Mouse (Mus musculus): ENCODE measurements around the gene Adamtsl1.

The Adamtsl1 gene

DNA sequence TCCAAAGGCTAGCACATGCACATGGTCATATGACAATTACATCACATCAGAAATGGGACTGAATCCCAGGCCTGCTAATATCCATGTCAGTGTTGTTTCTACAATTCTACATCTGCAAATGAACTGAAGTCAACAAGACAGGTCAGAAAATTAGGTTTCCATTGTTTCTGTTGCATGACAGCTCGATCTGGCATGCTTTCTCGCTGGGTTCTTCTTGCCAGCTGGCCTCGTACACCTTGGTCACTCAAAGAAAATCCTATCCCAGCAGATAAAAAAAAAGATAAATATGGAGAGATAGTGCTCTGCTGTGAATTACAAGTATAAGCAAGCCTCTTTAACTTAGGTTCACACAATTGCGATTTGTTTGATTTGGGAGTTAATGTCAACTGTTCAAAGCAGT lies 644.6 kb downstream of the Adamtsl1 start:
- in situ Hi-C loops (cut with MboI; ENCODE audit: unreplicated experiment in 2 of 2) = no loop called here

DNA sequence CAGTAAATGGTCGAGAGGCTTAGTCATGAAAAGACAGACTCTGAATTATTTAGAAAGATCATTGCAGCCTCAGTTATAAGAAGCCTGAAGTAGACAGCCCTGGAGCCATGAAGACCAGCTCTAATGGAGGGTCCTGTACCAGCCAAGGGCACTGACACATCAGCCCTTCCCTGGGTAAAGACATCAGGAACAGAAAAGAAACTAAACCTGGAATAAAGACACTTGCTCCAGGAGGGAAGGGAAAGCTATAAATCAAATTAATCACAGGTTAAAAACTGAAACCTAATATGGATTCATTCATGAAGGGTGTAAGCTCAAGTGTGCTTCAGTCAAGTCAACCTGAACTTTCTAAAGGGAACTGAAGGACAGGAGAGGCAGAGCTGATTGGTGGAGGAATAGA lies 645.4 kb downstream of the Adamtsl1 start:
- in situ Hi-C loops (cut with MboI; ENCODE audit: unreplicated experiment in 2 of 2) = no loop called here

DNA sequence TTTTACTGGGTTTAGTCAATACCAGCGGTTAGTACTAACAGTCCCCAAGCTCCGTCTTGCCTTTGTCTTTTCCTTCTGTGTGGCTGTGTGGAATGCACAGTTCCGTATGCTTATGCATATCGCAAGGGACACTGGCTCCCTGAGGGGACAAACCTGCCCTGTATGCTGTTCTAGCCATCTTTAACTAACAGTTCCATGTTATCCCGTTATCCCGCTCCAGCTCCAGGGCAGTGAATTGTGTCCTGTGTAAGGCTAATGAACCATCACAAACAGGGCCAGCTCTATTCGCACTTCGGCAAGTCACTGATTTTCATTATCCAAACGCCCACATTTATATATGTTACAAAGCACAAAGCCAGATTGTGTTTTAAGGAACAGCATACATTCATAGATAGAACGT lies 656.8 kb downstream of the Adamtsl1 start:
- in situ Hi-C loops (cut with MboI; ENCODE audit: unreplicated experiment in 2 of 2) = no loop called here

DNA sequence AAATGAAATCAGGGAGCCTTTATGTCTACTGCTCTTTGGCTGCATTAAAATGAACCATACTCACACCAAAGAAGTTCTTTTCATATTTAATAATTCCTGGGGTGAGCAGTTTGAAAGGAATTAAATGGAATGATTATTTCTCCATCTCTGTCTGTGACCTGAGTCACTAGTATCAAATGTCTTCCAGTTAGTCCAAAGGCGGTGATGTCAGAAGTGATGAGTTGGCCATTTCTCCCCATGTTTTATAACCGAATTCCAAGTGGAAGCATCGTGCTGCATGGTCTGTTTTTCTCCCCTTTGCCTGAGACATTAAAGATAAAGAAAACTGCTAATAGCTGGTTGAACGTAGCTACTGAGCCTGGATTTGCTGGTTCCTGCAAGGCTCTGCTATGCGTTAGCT lies 657.5 kb downstream of the Adamtsl1 start:
- in situ Hi-C loops (cut with MboI; ENCODE audit: unreplicated experiment in 2 of 2) = no loop called here

DNA sequence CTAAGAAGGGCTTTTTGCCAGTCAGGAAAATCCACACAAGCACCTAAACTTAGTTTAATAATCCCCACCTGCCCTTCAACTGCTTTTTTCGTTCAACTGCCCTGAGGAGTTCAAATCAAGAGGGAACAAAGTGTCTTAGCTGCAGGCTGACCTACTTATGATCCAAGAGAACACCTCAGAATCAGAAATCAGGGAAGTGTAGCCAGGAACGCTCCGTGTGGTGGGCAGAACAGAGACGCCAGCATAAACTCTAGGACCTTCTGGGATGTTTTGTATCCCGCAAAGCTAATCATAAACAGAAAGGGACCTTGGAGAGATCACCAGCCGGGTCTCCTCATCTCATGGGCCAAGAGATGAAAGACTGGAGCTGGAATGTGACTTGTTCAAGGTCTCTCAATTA lies 663.5 kb downstream of the Adamtsl1 start:
- in situ Hi-C loops (cut with MboI; ENCODE audit: unreplicated experiment in 2 of 2) = no loop called here

DNA sequence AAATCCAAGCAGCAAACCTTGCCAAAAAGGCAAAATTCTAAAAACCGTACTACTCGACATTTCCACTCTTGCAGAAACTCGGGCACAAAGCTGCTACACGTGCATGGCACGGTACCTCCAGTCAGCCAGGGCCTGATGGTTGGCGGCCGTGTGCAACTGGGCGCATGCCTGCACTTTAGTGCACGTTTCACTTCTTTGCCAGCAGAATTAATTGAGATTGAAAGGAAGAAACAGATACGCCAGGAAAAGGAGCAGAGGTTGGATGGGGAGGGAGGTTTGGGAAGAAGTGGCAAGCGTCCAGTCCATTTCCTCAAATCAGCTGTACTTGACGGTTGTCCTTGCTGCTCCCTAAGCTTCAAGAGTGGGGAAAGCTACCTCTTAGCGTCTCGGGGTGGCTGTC lies 664.1 kb downstream of the Adamtsl1 start:
- in situ Hi-C loops (cut with MboI; ENCODE audit: unreplicated experiment in 2 of 2) = no loop called here

DNA sequence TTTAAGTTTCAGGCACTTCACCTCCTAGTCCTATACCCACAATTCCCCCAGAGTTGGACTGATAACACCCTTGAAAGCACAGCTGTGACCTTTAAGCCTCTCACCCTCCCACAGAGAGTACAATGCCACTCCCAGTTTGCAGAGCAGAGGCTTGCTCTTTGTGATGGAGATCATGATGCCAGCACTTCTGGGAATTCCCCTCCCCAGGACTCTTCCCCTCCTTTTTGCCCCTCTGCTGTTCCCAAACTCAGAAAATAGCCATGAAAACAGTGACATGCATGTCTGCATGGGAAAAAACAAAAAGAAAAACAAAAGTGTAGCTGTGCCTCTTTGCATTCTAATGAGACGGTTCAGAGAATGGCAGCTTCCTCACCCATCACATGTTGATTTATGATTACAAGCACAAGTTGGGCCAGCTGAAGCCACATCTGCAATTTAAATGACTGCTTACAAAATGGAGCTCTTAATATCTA lies 669.8 kb downstream of the Adamtsl1 start:
- in situ Hi-C loops (cut with MboI; ENCODE audit: unreplicated experiment in 2 of 2) = no loop called here

DNA sequence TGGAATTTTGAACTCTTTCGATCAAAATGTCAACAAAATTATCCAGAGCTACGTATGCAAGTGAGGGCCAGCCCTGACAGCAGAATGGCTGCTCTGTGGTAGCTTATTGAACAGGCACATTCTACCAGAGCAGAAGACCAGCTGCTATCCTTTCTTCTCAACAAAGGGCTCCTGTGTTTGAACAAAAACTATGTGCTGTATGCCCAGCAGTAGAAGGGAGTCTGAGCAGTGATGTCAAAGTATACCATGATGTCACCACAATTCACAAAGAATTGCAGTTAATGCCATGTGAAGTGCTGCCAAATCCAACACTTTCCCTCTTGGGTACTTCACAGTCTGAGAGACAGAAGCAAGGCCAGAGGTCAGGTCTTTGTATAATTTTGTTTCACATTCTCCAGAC lies 675.9 kb downstream of the Adamtsl1 start:
- in situ Hi-C loops (cut with MboI; ENCODE audit: unreplicated experiment in 2 of 2) = no loop called here

DNA sequence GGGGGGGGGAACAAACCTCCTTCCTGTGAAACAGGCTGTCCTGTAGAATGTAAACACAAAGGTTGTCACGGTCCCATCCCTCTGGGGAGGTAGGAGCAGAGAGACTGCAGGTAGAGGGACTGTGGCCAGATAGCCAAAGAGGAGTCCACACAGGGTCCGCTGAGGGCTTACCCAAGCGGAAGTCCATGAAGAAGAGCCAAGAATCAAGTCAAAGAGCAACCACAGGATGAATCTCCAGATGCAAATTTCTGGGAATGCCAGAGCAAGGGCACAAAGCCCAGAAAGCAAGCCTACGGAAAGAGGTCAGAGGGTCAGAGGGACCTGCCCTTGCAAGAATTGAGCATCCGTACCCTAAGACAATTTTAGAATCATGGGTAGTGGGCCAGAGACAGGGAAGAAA lies 677.2 kb downstream of the Adamtsl1 start:
- in situ Hi-C loops (cut with MboI; ENCODE audit: unreplicated experiment in 2 of 2) = no loop called here

DNA sequence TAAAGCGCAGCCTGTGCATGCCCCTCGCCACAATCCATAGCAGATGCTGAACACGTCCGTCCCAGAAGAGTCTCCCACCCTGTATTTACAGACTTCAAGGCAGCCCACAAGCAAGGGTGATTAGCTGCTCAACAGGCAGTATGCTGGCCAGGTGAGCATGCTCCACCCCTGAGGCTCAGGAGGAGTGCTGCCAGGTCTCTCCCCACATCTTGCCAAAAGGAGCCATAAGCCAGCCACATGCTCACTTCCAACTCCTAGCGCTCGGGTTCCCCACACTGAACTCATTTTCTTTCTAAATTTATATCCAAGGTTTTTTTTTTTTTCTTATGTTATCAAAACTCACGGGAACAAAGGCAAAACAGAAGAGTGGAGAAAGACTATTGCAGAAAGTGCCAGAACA lies 687.8 kb downstream of the Adamtsl1 start:
- in situ Hi-C loops (cut with MboI; ENCODE audit: unreplicated experiment in 2 of 2) = no loop called here

DNA sequence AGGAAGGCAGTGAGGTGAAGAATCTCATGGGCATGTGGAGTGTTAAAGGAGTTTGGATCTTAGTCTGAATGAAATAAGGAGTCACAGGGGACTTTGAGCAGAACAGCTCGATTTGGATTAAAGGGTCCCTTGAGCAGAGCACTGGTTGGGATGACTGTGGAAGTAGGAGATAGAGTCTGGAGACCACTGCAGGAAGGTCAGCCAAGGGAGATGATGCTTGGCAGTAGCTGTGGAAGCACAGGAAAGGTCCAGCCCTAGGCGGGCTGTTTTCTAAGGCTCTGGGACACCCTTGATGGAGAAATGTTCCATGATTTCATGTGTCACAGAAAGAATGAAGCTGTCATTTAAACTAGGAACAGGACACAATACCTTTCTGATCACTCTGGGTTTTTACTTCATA lies 689.3 kb downstream of the Adamtsl1 start:
- in situ Hi-C loops (cut with MboI; ENCODE audit: unreplicated experiment in 2 of 2) = no loop called here

DNA sequence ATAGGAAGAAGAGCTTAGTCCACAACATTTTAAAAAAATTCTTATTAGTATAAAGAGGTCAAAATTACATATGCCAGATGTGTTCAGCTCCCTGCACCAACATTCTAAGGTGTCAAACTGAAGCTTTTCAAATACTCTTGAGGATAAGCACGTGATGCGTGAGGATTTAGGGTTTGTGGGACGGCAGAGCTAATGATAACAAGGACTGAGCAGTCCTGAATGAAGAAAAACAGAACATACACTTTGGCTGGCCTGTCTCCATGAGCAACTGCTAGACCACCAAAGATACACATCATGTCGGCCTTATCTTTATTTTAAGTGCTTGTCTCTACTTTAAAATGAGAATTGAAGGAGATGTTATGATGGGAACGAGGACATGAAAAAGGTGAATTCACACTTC lies 710.9 kb downstream of the Adamtsl1 start:
- in situ Hi-C loops (cut with MboI; ENCODE audit: unreplicated experiment in 2 of 2) = no loop called here

DNA sequence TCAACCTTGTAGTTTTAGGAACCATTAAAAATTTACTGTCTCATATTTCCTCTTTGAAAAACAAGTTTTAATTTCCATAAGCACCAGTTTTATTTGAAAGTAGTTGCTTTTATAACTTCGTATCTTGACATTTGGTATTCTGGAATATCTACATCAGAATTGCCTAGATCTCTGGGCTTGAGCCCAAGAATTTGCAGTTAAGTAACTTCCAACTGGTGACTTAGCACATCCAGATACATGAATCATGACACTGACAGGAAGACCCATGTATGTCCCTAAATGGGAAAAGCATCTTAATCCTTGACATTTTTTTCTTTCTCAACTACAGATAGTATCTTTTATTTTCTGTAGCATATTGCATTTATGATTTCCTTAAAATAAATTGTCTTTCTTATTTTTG lies 713.1 kb downstream of the Adamtsl1 start:
- in situ Hi-C loops (cut with MboI; ENCODE audit: unreplicated experiment in 2 of 2) = no loop called here

DNA sequence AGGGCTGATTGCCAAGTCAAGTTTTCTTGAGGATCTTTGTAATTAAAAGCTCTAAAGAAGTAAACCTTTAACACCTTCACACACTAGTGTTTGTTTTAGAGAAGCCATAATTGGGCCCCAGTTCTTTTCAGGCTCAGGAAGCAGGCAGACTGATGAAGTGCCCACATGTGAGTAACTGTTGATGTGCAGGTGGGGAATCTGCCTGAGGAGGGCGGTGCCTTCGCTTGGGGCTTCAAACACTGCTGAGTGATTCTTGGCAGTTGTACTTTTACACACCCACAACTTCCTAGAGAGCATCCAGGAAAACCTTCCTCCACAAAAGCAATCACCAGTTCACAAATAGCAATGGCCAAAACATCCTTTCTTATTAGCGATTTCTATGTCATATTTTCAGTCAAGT lies 719.2 kb downstream of the Adamtsl1 start:
- in situ Hi-C loops (cut with MboI; ENCODE audit: unreplicated experiment in 2 of 2) = no loop called here

DNA sequence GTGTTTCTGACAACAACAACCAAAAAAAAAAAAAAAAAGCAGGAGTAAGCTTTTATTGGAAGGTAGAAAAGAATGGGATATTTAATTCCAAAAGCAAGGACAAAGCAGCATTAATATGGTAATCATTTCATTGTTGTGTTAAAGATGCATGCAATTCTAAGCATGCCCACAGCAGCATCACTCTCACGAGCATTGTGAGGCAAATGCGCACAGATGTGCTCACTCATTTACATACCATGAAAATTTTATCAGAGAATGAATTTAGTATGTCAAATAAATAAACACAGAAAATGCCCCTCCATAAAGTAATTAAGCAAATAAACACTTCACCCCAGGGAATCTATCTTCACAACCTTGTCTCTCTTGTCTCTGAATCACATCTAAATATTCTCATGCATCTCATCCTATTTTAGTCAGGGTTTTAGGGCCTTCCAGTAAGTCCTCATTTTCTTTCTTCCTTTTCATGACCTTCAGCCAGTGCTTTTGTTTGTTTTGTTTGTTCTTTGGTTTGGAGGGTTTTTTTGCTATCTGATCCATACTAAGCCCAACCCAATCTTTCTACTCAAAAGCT lies 728.0 kb downstream of the Adamtsl1 start:
- in situ Hi-C loops (cut with MboI; ENCODE audit: unreplicated experiment in 2 of 2) = no loop called here

DNA sequence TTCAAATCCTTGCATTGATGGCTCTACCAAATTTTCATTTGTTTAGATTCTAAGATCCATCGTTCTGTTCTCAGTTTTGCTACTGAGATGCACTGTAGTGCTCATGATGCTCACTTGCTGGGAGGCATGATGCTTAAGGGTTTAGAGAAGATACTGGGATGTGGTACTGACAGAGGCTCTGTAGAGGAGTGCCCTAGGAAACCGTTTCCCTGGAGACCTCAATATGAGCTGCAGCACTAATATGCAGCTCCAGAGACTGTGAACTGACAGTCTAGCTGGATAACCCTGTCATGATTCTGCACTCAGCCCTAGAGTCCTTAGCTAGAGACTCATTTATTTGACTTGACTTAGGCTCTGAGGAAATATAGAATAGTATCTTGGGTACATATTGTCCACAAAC lies 756.1 kb downstream of the Adamtsl1 start:
- in situ Hi-C loops (cut with MboI; ENCODE audit: unreplicated experiment in 2 of 2) = no loop called here

DNA sequence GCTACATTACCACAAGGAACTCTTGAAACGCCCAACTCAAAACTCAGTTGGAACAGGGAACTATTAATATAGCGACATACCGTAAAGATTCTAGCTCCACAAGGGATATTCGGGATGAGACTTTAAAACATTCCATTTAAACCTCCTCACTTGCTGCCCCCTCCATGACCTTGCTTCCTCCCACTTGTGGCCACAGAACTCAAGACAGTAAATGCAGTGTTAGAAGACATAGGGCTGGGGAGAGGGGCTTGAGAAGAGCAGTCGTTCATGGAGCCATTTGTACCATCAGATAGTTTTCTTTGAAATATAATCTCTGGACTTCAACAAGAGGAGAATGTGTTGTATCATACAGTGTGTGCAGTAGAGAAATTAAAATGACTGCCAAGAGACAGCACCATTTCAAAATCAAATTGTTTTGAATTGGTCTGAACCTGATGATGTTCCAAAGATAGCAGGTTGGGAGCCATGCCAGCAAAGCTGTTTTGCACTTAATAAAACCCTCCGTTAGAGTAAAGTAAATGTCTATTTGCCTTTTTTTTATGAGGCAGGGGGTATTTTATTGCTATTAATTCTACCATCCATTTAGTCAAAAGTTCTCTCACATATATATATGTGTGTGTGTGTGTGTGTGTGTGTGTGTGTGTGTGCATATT lies 759.9 kb downstream of the Adamtsl1 start:
- in situ Hi-C loops (cut with MboI; ENCODE audit: unreplicated experiment in 2 of 2) = no loop called here

DNA sequence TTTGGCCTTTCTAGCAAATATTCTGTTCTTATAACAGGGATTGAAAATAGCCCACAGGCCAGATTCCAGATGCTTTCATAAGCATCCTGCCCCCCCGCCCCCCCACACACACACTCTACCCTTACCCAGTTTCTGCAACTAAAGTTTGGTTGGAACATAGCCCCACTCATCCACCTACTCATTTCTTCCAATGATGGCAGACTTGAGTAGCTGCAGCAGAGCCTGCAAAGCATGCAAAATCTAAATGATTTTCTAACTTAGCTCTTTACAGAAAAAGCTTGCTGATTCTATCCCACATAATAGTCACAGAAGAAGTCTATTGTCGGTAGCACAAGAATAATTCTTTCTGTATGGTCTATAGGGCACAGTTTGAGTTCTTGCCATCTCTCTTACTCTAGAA lies 760.7 kb downstream of the Adamtsl1 start:
- in situ Hi-C loops (cut with MboI; ENCODE audit: unreplicated experiment in 2 of 2) = no loop called here

DNA sequence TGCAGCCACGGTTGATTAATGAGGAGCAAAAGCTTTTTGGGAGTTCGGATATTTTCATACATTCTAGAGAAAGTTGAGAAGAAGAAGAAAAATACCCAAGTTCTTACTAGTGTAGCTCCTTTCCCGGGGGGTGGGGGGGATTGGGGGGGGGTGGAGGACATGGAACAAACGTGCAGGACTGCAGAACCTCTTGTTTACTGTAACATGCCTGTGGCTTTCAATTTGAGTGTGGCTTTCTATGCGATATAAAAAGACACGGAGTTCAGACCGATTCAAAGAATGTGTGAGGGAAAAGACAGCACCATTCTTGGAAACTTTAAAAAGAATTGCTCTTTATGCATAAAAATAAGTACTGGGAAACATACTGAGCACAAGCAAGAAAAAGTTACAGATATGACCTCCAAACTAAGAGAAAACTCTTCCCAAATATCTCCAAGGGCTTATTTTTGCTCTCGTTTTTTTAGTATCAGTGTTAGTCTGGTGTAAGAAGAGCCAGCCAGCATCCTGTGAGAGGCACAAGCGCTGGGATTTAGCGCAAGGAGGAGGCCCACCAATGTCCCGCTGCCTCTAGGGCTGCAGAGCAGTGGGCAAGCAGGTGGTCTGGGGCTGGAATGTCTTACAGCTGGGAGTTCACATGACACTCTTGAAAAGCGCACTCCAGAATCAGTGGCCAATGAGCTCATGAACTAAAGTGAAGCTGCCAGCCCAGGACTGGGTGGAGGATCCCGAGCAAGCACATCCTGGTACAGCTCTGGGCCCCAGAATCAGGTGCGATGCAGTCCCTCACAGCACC lies 762.2 kb downstream of the Adamtsl1 start:
- in situ Hi-C loops (cut with MboI; ENCODE audit: unreplicated experiment in 2 of 2) = no loop called here

DNA sequence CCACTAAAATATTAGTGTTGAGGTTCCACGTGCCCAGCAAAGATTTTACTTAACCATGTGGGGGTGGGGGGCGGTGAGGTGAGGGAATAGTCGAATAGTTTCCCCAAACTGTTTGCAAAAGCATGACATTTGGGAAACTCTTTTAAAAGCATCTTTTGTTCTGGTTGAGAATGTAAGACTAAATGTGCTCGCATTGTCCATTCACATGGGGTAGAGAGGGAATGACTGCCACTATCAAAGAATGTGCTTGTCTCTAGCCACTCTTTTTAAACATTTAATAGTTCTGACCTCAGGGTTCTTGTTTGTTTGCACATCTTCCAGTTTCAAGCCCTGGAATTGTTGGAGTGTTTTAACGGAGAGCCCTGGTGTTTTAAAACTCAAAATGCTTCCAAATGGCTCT lies 764.6 kb downstream of the Adamtsl1 start:
- in situ Hi-C loops (cut with MboI; ENCODE audit: unreplicated experiment in 2 of 2) = no loop called here

DNA sequence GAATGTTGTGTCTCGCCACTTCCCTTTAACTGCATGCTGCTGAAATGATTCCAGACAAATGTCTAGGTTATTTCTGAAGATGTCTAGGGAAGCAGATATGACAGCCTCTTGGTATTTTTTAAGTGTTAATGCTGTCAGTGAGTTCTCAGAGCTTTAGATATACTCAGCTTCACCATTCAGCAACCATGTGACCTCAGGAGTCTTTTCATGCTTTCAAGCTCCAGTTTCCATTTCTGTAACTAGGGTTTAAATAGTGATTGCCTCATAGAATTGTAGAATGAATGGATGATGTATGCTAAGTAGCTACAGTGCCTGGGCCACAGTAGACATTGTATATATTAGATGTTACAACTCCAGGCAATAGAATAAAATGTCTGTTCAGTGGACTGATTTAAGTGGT lies 772.6 kb downstream of the Adamtsl1 start:
- in situ Hi-C loops (cut with MboI; ENCODE audit: unreplicated experiment in 2 of 2) = no loop called here

DNA sequence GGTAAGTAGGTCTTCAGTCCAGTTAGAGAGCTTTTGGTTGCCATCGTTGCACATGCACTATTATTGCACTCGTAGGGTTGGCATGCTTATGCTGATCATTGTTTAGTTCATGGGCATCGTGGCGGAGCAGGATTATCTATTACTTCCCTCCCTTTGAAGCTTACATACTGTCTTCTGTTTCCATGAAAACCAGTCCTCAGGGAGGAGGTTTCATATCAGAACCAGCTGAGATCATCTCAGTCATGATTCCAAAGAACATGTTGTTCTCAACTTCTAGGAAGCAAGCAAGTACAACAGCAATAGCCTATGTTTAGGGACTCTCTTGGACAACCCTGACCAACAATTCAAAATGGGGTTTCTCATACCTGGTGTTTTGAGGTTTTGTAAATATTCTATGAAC lies 774.3 kb downstream of the Adamtsl1 start:
- in situ Hi-C loops (cut with MboI; ENCODE audit: unreplicated experiment in 2 of 2) = no loop called here

Data from v-Abl transformed pro-B cells (cell line).